Mouse (Mus musculus): Measurements from ENCODE around the gene Traf4.

Traf4 gene

DNA sequence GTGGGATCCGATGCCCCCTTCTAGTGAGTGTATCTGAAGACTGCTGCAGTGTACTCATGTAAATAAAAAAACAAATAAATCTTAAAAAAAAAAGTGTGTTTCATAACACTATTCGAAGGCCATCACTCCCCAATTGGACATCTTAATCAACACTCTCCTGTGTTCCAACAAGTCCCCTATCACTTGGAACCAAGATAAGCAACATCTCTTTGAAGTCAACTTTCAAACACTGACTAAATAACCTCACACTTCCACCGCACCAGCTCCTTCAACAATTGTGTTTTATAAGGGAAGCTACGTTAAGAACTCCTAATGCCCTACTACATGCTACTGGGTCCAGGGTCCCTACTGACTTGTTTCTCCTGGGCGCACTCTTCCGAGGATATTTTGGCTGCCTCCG is 17.1 kb upstream of the Traf4 start:
- no peak for DNase-seq

DNA sequence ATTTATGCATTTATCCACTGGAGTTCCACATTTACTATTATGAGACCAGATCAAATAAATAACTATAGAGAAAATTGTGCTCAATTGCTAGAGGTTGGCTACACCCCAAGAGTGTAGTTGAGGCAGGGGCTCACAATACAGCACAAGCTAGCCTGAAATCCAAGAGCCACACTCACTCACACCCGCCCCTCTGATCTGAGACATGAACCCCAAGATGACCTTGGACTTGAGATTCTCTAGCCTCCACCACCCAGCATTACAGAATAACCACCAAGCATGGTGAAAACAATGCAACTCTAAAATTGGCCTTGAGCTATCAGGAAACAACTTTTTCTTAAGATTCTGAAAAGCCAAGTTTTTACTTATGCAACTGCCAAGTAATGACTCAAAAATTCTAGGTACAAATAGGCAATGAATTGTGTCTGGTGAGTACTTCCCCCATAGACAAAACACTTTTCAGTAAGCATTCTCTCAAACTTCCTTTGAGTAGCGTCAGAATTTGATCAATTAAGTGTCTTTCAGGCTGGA is 16.5 kb upstream of the Traf4 start:
- DNase-seq = no peak

DNA sequence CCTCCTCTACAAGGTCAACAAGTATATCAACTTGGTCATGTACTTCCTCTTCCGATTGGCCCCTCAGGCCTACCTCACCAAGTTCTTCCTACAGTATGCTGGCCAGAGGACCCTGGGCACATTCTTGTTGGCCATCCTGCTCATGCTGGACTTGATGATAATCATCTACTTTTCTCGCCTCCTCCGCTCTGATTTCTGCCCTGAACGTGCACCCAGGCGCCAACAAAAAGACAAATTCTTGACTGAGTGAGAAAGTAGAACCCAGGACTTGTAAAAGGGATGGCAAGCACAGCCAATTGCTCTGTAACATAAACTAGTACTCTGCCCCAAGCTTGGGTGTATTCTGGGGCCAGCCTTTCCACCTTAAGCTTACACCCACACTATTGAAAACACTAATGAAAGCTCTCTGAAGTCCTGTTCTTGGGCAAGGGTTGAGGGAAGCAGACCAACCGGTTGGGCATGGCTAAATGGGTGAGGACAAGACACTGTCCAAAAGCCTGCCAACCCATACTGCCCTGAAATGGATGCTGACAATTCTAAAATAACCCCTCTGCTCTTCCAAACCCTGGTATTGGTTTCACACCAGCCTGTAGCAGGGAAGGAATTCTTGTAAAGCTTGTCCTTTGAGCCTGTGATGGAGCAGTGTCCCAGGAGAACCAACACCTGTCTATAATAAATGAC is 14.8 kb upstream of the Traf4 start:
- DNase-seq = no peak

DNA sequence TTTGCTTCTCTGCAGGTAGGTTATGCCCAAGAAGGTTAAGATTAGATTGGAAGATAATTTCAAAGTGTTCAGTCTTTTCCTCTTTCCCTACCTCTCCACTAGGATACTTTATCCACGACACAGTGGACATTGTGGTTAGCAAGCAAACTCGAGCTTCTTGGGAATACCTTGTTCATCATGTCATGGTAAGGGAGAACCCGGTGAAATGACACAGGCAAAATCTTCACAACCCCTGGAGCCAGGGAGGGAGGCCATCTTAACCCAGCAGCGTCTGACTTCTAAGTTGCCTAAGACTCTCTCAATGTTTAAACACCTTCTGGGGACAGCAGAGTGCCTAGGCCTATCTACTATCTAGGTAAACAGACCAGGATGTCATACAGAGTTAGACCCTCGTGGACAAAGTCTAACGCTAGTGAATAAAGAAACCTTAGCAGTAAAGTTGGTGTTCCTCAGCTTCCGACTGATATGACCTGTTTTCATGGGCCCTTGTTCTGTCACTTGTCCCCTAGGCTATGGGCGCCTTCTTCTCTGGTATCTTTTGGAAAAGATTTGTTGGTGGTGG is 14.1 kb upstream of the Traf4 start:
- no peak for DNase-seq

DNA sequence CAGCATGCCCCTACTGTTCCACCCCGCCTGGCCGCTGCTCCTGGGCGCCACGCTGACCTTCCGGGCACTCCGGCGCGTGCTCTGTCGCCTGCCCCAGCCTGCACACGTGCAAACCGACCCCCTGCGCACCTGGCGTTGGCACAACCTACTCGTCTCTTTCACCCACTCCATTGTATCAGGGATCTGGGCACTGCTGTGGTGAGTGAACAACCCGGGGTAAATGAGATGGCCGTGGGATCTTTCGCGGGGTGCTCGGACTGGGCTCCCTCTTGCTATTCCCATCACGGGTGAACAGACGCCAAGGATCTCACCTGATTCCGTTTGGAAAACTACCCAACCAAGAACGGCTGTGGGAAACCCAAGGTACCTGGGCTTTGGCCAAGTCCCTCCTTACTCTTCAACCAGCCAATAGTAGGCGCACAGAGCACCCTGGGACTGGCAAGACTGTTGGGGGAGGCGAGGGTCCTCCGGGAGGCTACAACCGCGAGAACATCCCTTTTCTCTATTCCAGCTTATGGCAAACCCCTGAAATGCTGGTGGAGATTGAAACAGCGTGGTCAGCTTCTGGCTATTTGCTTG is 13.6 kb upstream of the Traf4 start:
- peak; percentile 69 for DNase-seq

DNA sequence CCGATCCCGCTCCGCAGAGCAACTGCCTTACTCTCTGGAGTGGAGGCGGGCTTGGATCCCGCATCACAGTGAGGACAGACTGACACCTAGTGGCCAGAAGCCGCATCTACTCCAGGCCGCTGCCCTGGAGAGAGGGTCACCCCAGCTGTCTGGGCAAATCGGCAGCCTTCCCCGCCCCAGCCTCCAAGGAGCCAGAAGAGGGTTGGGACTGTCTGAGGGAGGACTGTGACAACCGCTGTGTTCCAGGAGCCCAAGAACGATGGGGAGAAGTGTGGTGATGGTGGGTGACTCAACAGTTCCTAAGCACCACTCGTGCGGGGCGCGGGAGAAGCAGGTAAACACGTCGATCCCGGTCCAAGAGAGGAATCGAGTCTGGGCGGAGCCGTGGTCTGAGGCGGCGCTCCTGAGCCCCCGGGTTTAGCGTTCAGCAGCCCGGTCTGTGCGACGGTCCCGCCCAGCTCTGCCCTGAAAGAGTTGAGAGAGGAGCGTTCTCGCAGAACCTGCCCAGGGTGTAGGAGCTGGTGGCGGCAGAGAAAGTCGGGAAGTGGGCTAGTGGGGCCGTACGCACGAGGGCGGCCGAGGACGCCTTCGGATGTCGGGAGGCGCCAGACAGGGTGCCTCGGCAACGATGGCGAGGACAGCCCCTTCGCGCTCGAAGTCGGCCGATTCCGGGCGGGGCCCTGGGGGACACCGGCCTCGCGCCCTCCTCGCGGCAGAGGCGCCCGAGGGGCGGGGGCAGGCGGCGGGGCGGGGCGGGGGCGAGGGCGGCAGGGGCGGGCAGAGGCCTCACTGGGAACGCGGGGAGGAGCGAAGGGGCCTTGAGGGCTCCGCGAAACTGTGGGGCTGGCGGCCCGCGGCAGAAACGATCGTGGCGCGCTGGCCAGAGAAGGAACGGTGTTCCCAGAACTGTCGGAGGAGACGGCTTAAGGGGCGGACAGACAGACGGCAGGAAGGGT is 12.8 kb upstream of the Traf4 start:
- peak; percentile 96 for DNase-seq

DNA sequence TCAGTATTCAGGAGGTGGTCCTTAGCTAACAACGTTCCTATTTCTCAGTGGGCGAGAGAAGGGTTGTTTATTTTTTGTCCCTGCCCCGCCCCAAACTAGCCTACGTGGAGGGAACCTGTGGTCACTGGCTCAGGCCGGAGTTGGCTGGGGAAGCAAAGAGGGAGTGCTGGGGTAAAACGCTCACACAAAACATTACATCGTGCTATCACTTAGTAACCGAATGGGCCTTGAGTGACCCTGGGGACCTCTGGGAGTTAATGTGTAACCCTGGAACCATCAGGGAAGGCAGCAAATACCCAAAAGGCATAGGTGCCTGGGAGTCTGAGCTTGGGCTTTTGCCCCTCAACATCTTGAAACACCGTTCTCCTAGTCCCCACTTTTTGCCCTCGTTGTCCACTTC is 12.0 kb upstream of the Traf4 start:
- no peak for DNase-seq

DNA sequence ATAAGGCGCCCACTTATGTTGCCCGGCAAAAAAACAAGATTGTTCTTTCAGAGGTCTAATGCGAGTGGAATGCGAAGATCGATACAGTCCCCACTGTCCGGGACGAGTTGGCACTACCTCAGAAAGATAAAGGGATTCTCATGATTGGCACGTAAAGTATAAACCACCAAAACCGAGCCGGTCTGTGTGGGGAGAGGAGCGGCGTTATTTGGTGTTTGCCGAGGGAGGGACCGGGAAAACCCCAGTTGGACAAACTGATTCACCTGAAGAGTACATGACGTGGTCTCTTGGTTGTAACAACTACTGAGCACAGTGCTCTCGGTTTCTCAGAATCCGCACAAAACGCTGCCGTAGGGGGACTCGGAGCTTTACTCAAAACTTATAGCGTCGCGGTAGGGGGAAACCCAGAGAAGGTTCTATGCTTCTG is 11.5 kb upstream of the Traf4 start:
- DNase-seq = no peak

DNA sequence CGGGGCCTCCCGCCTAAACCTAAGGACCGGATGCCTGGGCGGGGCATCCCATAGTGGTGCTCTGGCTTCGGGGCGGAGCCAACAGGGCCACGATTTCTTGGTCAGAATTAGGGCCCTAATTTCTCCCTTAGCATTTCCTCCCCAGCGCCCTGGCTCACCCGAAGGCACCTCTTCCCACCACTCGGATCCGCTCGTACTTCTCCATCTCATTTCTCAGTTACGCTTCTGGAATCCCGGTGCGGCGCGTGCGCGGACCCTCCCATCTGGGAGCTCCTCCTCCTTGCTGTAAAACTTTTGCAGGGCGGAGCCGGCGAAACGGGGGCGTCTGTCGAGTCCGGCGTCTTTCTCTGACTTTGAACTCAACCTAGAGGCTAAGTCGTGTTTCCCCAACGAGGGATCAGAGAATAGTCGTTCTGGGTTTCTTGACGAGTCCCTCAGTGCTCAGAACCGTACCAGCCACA is 11.0 kb upstream of the Traf4 start, which contains the start of the genes Nek8 and Tlcd1:
TSS of gene Nek8 (minus strand) at position 274 of the 461 bp plus-strand sequence.
TSS of gene Tlcd1 (plus strand) at position 310 of the 461 bp plus-strand sequence.
- peak; percentile 92 for DNase-seq

DNA sequence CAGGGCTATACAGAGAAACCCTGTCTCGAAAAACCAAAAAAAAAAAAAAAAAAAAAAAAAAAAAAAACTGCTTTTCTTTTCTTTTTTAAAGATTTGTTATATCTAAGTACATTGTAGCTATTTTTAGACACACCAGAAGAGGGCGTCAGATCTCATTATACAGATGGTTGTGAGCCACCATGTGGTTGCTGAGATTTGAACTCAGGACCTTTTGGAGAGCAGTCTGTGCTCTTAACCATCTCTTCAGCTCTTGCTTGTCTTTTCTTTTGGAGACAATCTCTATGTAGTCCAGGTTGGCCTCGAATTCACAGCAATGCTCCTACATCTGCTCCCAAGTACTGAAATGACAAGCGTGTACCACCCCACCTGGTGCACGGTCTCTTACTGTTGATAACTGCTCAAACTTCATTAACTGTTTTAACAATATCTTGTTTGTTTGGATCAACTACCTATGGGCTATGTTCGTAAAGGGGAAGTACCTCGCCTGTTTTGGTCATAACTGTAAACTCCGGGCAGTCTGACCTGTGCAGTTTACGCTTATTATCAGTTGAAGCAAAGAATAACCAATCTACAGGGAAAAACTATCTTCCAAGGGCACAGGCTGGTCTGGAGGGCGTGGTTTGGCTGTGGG is 10.5 kb upstream of the Traf4 start:
- DNase-seq = no peak

DNA sequence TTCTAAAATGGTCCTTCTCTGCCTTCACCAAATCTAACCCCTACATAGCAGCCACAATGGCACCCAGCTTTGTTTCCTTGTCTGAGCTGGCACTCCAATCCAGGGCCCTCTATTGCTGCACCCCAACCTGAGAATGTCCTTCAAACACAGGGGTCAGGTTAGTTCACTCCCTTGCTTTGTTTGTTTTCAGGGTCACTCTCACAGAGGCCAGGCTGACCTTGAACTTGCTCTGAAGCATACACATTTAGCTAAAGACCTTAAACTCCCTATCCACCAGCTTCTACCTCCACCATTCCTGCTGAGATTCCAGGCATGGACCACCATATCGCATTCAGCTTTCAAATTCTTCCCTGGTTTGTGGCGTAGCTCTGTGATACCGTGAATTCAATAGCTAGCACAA is 9.1 kb upstream of the Traf4 start:
- DNase-seq = no peak

DNA sequence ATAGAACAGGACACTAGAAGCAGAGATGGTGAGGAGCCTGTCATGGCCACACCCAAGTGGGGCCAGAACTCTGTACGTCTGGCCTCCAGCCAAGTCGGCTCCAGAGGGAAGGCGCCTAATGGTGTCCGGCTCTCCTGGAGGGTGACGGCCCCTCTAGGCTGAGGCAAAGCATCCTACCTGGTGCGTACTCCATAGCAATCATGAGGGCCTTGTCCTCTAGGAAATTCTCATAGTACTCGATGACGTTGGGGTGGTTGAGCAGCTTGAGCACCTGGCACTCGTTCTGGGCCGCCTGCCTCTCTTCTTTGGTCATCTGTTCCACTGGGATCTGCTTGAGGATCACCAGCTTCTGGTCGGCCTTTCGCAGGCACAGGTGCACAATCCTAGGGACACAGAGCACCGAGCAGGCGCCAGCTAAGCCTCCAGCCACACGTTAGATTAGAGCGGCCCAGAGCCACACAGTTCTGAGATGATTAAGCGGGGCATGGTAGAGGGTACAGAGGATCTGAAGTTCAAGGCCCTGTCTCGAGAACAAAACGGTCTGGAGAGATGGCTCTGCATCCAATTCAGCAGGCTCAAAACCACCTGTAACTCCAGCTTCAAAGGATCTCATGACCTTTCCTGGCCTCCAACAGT is 7.5 kb upstream of the Traf4 start:
- DNase-seq = no peak

DNA sequence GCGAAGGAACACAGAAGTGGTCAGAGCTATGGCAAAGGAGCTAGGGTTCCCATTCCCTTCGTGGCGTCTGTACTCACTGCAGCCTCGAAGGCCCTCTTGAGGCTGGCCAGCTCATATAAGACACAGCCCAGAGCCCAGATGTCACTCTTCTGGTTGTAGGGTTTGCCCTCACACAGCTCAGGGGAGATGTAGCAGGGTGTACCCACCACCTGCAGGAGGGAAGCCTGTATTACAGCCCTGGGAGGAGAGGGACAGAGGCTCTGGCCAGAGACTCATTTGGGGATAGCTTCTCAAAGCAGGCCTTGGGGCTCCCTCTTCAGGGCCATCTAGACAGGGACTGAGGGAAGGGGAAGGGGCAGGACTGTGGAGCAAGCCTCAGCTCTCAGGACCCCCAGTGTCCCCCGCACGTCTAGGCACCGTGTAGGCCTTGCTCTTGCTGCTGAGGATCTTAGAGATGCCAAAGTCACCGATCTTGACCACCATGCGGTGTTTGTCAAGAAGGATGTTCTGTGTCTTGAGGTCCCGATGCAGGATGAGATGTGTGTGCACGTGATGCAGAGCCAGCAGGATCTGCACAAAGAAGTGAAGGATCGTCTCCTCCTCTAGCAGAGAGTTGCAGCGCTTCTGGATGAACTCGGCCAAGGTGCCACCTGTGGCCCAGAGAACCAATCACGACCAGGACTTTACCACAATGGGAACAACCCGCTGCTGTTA is 6.8 kb upstream of the Traf4 start:
- DNase-seq = no peak

DNA sequence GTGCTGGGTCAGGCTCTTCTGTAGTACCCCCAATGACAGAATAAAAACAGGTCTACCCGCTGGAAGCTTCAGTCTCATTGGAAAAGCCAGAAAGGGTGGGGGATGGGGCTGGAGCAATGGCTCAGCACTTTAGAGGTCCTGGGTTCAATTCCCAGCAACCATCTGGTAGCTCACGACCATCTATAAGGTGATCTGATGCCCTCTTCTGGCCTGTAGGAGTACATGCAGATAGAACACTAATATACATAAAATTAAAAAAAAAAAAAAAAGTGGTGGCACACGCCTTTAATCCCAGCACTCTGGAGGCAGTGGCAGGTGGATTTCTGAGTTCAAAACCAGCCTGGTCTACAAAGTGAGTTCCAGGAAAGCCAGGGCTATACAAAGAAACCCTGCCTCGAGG is 5.9 kb upstream of the Traf4 start:
- no peak for DNase-seq

DNA sequence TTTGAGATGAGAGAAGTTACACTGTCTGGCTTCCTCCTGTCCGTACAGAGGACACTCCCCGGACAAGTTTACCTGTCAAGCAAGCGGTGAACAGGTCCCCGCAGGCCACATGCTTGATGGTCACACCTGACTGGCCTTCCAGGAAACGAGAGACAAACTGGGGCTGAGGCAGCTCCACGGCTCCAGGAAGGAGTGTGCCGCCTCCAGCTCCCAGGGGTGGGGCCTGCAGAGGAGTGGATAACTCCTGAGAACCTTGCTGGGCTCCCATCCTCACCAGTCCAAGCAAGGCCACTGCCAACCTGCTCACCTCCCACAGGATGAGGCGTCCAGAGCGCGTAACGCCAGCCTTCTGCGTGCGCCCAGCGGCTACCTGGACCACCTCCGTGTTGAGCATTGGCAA is 4.9 kb upstream of the Traf4 start:
- no peak for DNase-seq

DNA sequence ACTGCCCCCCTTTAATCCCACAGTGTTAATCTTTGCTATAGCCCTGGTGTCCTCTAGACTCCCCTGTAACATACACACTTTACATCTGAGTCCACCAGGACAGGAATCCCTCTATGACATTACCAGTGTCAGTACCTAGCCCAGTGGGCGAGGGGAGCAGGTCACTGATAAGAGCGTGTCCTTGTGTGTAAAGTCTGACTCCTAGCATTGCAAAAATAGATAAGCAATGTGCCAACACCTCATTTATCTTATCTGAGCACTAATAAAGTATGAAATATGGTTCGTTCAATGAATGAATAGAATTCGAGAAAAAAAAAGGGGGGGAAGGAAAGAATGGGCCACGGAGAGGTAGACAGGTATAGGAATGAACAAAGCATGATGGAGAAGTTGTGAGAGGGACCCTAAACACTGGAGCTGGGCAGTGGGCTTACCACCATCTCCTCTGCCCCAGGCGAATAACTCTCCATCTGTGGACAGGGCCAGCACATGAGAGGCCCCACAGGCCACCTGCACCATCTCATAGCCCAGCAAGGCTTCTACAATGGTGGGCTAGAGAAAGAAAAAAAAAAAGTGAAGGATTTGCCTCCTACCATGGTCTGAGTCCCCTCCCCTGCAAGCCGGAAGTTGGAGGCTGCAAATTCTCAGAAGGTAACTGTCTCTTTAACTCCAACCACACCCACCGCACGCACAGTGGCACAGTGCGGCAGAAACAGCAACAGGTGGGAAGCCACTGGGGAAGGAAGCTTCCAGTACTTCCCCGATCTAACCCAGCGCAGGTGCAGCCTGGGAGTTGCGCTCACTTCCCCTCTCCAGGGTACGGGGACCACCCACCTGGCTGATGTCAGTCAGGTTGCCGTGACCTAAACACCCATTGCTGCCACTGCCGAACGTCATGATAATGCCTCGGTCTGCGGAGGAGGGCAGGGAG is 3.4 kb upstream of the Traf4 start:
- DNase-seq = no peak

DNA sequence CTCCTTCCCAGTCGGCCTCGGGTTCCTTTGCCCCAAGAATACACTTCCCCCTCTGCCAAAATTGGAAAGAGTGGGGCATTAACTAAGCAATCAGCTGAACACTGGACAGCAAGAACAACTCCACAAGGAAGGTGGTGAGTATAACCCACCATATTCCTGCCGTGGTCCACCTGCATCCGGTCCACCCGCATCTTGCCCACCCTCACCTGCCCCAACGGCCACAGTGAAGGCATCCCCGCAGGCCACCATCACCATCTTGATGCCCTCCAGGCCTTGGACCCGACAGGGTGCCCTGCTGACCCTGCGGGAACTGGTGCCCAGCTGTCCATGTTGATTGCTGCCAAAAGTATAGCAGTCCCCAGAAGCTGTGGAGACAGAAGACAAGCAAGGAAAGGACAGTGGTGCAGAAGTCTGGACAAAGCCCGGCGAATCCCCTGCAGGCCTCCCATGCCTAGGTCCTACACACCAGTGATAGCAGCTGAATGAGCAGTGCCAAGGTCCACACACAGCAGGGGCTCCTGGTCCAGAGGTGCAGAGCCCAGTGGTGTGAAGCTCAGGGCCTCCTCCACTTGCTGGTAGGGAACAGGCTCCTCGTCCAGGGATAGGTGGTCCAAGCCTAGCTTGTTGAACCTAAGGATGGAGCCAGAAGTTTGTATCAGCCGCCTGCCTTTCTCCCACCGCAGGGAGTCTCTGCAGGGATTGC is 2.0 kb upstream of the Traf4 start:
- DNase-seq = no peak

DNA sequence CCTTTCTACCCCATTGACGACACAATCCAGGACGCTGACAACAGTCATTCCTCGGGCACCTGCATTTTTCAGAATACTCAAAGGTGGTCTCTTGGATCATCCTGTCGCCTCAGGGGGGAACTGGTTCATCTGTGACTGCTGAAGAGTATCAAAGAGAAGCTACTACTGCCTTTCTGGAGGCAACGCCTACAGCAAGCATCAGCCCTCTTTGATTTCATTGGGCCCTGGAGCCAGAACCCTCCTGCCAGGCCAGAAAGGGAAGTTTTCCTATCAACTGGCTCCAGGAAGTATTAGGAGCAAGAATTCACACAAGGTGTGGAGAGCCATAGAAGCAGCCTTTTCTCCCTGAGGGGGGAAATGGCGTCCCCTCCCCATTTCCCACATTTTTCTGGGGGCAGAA is 1.3 kb upstream of the Traf4 start:
- no peak for DNase-seq

DNA sequence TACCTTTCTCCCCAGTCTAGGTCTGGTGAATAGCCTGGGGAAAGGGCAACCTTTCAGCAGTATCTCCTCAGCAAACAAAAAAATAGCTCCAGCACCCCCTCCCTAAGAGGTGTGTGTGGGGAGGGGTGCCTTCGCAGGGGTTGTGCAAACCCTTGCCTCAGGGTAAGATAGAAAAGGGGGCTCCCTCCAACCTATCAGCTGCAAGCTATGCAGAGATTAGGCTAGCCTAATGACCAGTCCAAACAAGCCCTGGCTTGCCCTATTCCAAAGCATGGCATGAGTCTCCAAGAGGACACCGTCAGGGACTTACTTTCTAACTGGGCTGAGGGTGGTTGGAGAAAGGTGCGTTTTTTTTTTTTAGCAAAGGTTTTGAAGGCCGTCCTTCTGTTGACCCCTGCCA is 772 bp upstream of the Traf4 start:
- no peak for DNase-seq

DNA sequence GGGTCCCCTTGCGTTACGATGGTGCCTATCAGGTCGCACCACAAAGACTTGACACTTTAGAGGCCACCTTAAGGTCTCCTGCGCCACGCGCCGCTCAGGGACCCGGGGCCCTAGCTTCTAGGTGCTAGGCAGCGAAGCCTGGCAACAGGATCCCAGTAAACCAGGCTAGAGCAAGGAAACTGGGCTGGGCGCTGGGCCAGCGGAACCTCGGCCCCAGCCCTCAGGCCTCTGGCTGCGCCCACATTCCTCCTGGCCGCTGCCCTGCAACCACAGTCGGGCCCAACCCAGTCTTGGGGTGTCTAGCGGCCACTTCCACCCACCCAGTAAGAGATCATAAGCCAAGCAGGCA is 346 bp upstream of the Traf4 start:
- DNase-seq = no peak

Data from retina, postnatal 1 day (tissue).